Mouse (Mus musculus): Measurements from ENCODE around the gene Napepld.
A peak's percentile ranks its signal among the peaks of the same experiment; 100 is the strongest.
"Not testable (repeated sequence)": the region's sequence is repeated elsewhere in the genome, so short reads cannot be mapped to it uniquely, and the experiment has no call there.

Gene Napepld

GRCm38 (mm10) chr5:21708011-21708410 is 6.8 kb upstream of the Napepld start:
- not testable (repeated sequence) for ATAC-seq (ENCODE audit: insufficient number of reproducible peaks, low FRiP score, low TSS enrichment)

GRCm38 (mm10) chr5:21706546-21706945 is 5.3 kb upstream of the Napepld start:
- ATAC-seq (ENCODE audit: insufficient number of reproducible peaks, low FRiP score, low TSS enrichment): no peak

- ATAC-seq (ENCODE audit: insufficient number of reproducible peaks, low FRiP score, low TSS enrichment): no peak
Measured at GRCm38 (mm10) chr5:21703708-21704107, 2.5 kb upstream of the Napepld start.

- no peak for ATAC-seq (ENCODE audit: insufficient number of reproducible peaks, low FRiP score, low TSS enrichment)
Measured at GRCm38 (mm10) chr5:21702873-21703475, 1.8 kb upstream of the Napepld start.

GRCm38 (mm10) chr5:21702009-21702364 is 791 bp upstream of the Napepld start:
- no peak for ATAC-seq (ENCODE audit: insufficient number of reproducible peaks, low FRiP score, low TSS enrichment)

GRCm38 (mm10) chr5:21700934-21701333 is 262 bp downstream of the Napepld start:
- peak; percentile 81 for ATAC-seq (ENCODE audit: insufficient number of reproducible peaks, low FRiP score, low TSS enrichment)

- no peak for ATAC-seq (ENCODE audit: insufficient number of reproducible peaks, low FRiP score, low TSS enrichment)
Measured at GRCm38 (mm10) chr5:21700272-21700821, 849 bp downstream of the Napepld start.

GRCm38 (mm10) chr5:21699555-21699954 is 1.6 kb downstream of the Napepld start:
- not testable (repeated sequence) for ATAC-seq (ENCODE audit: insufficient number of reproducible peaks, low FRiP score, low TSS enrichment)

GRCm38 (mm10) chr5:21694854-21695490 is 6.2 kb downstream of the Napepld start:
- 0 out of 2 replicates have a peak, but pooled peaks have one; percentile 20 for ATAC-seq (ENCODE audit: insufficient number of reproducible peaks, low FRiP score, low TSS enrichment)

- ATAC-seq (ENCODE audit: insufficient number of reproducible peaks, low FRiP score, low TSS enrichment): no peak
Measured at GRCm38 (mm10) chr5:21693372-21693870, 7.8 kb downstream of the Napepld start.

- no peak for ATAC-seq (ENCODE audit: insufficient number of reproducible peaks, low FRiP score, low TSS enrichment)
Measured at GRCm38 (mm10) chr5:21692230-21692629, 9.0 kb downstream of the Napepld start.

GRCm38 (mm10) chr5:21687042-21687441 is 14.2 kb downstream of the Napepld start:
- ATAC-seq (ENCODE audit: insufficient number of reproducible peaks, low FRiP score, low TSS enrichment): no peak

GRCm38 (mm10) chr5:21685001-21685400 is 16.2 kb downstream of the Napepld start:
- no peak for ATAC-seq (ENCODE audit: insufficient number of reproducible peaks, low FRiP score, low TSS enrichment)

- ATAC-seq (ENCODE audit: insufficient number of reproducible peaks, low FRiP score, low TSS enrichment): no peak
Measured at GRCm38 (mm10) chr5:21683811-21684210, 17.4 kb downstream of the Napepld start.

GRCm38 (mm10) chr5:21680940-21681339 is 20.3 kb downstream of the Napepld start:
- ATAC-seq (ENCODE audit: insufficient number of reproducible peaks, low FRiP score, low TSS enrichment): no peak

- no peak for ATAC-seq (ENCODE audit: insufficient number of reproducible peaks, low FRiP score, low TSS enrichment)
Measured at GRCm38 (mm10) chr5:21680029-21680428, 21.2 kb downstream of the Napepld start.

GRCm38 (mm10) chr5:21678363-21678762 is 22.8 kb downstream of the Napepld start:
- ATAC-seq (ENCODE audit: insufficient number of reproducible peaks, low FRiP score, low TSS enrichment): no peak

- ATAC-seq (ENCODE audit: insufficient number of reproducible peaks, low FRiP score, low TSS enrichment): no peak
Measured at GRCm38 (mm10) chr5:21677939-21678338, 23.3 kb downstream of the Napepld start.

- no peak for ATAC-seq (ENCODE audit: insufficient number of reproducible peaks, low FRiP score, low TSS enrichment)
Measured at GRCm38 (mm10) chr5:21675494-21675893, 25.7 kb downstream of the Napepld start.

GRCm38 (mm10) chr5:21675019-21675418 is 26.2 kb downstream of the Napepld start:
- ATAC-seq (ENCODE audit: insufficient number of reproducible peaks, low FRiP score, low TSS enrichment): no peak

GRCm38 (mm10) chr5:21673742-21674141 is 27.5 kb downstream of the Napepld start:
- no peak for ATAC-seq (ENCODE audit: insufficient number of reproducible peaks, low FRiP score, low TSS enrichment)

All from cerebellum, adult (tissue).